Mouse (Mus musculus) WW6 (cell line): Measurements from ENCODE around the gene Musk.

Experiments
- DNase-seq: peaks from one replicate; pipeline ENCODE4 v3.0.0-alpha.2; 2013; ENCODE audit warnings: low read depth, low spot score

The Musk gene

GRCm38 (mm10) chr4:58413188-58414185, 127.7 kb downstream of the Musk start:
- DNase-seq, result no peak

- no peak for DNase-seq
Observed at GRCm38 (mm10) chr4:58415537-58415936, 129.8 kb downstream of the Musk start.

GRCm38 (mm10) chr4:58417319-58417718, 131.6 kb downstream of the Musk start:
- DNase-seq, result no peak

- no peak for DNase-seq
Observed at GRCm38 (mm10) chr4:58419225-58419624, 133.5 kb downstream of the Musk start.

- DNase-seq, result no peak
Observed at GRCm38 (mm10) chr4:58423276-58423930, 137.6 kb downstream of the Musk start.
